Mouse (Mus musculus) retina, postnatal 1 day (tissue): ENCODE results near the gene Fam71e1.

ENCODE experiments used
- DNase-seq: peaks from one replicate; pipeline ENCODE4 v3.0.0-alpha.2; 2012

The Fam71e1 gene

DNA sequence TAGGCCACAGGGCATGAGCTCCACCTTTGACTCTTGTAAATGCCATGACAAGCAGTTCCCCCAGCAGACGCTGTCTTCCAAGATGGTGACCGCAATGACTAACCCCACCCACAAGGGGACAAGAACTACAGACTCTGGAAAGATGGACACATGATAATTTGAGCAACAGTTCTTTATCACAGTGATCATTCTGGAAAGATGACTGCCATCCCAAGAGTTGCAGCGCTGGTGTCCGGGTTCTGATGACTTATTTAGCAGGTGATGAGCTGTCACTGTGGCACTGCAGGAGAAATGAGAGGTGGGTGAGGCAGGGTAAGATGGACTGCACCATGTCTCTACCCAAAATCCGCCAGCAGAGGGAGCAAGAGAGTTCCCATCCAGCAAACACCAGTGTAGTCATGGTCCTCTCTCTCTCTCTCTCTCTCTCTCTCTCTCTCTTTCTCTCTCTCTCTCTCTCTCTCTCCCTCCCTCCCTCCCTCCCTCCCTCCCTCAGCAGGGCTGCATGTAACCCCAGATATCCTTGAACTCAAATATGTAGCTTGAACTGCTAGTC is 5.3 kb downstream of the Fam71e1 start:
- peak; percentile 88 for DNase-seq

DNA sequence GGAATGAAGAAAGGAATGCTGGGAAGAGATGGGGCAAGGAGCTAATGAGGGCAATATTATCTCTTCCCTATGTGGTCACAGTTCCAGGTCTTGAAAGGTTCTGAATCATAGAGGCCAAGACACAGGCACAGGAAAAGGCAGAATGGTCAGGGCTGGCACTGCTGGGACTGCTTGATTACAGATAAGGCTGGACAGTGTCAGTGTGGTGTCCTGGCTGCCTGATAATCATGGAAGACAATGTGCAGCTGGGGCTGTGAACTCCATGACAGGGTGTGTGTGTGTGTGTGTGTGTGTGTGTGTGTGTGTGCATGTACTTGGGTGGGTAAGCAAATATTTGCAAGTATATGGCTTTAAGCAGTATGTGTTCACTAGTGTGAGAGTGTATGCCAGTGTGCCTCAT is 11.1 kb downstream of the Fam71e1 start:
- no peak for DNase-seq

GRCm38 (mm10) chr7:44519240-44519913 is 23.0 kb downstream of the Fam71e1 start:
- peak; percentile 19 for DNase-seq

DNA sequence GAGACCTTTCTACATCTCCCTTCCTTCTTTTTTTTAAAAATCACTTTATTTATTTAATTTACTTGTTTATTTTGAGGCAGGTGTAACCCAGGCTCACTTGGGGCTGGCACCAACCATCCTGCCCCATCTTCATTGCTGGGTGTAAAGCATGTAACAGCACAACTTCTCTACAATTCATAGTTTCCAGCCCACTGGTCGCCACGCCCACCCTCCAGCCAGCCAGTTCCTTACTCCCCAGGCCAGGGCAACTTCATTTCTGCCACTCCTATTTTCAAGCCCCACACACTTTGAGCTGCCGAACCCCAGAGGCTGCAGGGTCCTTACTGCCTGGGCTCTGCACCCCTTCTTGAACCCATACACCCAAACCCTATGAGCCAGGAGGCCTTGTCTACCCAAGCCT is 24.6 kb downstream of the Fam71e1 start:
- no peak for DNase-seq

GRCm38 (mm10) chr7:44521710-44522109 is 25.3 kb downstream of the Fam71e1 start:
- DNase-seq = peak; percentile 74

GRCm38 (mm10) chr7:44523056-44523455 is 26.7 kb downstream of the Fam71e1 start:
- DNase-seq = no peak

DNA sequence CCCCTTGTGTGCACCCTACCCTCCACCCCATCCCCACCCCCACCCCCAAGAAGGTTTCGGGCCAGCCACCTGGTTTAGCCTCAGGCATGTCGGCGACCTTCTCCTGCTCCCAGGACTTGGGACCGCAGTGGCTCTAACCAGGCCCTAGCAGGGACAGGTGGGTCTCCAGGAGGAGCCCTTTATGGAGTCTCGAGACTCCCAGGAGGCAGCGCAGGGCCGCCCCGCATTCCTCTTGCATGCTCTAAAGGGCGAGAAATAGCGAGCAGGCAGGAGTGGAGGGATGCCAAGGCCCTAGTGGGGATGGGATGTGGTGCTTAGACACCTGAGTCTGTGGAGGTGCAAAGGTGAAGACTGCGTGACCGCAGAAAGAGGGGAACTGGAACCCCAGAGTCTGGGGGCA is 28.1 kb downstream of the Fam71e1 start, which contains the start of gene Mybpc2:
Mybpc2 (minus strand) TSS at position 155 of the 400 bp plus-strand sequence.
- no peak for DNase-seq

DNA sequence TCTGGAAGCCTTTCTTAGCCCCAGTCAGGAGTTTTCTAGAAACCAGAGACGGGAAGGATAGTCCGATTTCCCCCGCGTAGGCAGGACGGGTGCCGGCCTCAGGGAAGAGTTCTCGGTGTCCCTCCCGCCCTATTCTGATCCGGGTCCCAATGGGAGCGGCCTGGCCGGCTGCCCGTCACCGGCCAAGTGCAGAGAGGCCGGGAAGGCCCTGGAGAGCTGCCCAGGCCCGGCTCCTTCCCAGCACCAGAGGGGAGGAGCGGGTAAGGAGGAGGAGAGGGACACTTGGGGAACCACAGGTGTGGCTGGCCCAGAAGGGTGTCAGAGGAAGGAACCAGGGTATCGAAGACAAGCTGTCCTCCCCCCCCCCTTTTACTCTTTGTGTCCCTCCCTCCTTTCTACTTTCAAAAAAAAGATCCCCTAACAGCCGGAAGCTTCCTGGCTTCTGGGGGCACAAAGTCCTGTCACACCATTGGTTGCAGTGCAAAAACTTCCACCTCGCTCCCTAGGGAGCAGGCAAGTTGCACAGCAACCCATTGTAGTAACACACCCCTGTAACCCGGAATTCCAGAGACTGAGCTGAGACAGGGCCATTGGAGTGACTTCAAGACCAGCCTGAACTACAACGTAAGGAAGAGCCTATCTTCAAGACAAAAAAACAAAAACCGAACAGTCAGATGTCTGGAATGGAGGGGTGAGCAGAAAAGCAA is 28.9 kb downstream of the Fam71e1 start:
- DNase-seq = peak; percentile 53

- DNase-seq = no peak
These were observed 30.2 kb downstream of the Fam71e1 start for GRCm38 (mm10) chr7:44526414-44527154.

DNA sequence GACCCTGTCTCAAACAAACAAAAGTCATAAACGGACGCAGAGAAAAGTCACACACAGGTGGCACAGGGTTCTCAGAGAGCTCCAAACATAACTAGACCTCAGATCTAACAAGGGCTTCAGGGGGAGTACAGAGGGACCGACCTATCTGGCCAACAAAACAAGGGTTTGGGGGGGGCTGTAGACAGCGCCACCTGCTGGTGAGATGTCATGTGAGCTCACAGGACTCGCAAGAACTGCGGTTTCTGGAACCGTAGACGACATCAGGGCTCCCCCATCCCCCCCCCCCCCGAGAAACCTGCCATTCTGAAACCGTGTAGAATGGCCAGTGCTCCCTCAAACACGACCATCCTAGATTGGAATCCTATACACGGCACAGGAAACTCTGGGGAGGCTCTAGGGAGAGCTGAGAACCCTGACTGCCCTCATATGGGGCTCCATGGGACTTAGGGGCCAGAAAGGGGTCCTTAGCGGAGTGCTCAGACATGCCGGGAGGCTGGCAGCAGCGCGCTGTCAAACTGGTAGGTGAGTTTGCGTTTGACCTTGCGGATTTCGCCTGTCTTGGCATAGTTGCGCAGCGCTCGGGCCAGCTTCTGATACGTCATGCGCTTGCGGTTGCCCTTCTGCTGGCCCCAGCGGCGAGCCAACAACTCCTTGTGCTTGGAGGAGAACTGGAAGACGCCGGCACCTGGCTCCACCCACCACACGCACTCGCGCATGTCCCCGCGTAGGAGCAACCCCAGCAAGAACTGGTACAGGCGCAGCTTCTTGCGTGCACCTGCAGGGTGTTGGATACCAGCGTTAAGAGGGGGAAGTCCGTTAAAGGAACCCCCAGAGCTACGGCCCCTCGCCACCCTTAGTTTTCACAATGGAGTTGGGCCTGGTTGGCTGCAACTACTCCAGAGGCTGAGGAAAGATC is 31.4 kb downstream of the Fam71e1 start:
- DNase-seq = peak; percentile 87

DNA sequence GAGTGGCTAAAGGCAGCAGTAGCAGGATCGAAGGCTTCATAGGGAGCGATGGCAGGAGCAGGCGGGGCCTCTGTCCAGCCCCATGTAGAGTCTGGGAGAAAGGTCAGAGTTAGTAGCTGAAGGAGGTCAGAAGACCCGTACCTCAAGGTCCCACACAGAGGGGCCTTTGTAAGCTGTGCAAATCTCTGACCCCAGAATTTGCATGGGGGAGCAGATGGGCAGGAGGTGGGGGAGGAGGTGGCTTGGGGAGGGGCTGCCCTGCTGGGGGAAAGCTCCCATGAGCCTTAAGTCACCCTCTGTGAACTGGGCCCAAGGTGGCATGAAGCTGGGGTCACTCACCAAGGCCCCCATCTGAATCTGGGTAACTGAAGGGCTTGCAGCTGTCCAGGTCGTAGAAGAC is 33.1 kb downstream of the Fam71e1 start:
- DNase-seq = no peak

GRCm38 (mm10) chr7:44530507-44530906 is 34.1 kb downstream of the Fam71e1 start:
- DNase-seq = no peak

- DNase-seq = no peak
These were observed 34.8 kb downstream of the Fam71e1 start for GRCm38 (mm10) chr7:44531207-44531606.

- no peak for DNase-seq
These were observed 35.8 kb downstream of the Fam71e1 start, which contains the start of gene Spib for GRCm38 (mm10) chr7:44531946-44532732. TSS of gene Spib (minus strand) at chr7:44532071.

GRCm38 (mm10) chr7:44532918-44533745 is 36.8 kb downstream of the Fam71e1 start:
- DNase-seq = no peak

DNA sequence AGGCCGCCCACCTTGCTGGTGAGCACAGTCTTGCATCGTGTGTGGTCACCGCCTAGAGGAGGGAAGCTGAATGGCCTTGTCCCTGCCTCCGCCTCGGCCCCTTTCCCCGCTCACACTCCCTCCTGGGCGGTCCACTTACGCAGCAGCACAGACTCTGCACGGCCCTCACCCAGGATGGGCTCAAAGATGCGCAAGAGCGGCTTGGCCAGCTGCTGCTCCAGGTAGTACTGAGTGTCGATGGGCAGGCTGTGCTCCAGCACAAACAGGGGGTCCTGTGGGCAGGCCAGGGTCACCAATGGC is 37.3 kb downstream of the Fam71e1 start:
- DNase-seq = no peak

GRCm38 (mm10) chr7:44534242-44534641 is 37.9 kb downstream of the Fam71e1 start:
- DNase-seq = no peak

DNA sequence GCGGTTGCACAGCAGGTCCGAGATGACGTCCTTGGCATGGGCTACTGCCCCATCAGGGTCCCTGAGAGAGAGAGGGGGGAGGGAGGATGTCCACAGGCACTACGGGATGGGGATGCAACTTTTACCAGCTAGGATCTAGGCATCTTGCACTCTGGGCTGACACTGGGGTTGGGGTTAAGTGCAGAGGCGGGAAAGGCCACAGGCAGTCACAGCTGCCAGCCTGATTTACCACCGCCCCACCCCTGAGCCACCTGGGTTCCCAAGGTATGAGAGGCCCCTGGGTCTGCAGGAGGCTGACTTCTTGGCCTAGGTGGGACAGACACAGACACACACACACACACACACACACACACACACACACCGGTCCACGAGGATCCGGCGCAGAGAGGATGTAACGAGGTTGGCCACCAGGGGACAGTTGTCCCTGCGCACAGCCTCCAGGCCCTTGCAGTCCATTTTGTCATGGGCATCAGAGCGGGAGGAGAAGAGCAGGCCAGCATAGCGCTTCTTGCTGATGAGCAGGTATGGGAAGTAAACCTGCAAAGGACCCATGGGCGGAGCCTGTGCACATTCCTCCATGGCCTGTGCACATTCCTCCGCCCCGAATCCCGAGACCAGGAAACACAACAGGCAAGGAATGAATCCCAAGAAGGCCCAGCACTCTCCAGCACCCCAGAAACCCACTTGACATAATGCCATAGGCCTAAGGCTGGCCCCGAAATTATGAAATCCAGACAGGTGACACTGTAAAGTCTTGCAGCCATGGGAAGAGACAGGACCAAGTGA is 38.5 kb downstream of the Fam71e1 start:
- DNase-seq = no peak

DNA sequence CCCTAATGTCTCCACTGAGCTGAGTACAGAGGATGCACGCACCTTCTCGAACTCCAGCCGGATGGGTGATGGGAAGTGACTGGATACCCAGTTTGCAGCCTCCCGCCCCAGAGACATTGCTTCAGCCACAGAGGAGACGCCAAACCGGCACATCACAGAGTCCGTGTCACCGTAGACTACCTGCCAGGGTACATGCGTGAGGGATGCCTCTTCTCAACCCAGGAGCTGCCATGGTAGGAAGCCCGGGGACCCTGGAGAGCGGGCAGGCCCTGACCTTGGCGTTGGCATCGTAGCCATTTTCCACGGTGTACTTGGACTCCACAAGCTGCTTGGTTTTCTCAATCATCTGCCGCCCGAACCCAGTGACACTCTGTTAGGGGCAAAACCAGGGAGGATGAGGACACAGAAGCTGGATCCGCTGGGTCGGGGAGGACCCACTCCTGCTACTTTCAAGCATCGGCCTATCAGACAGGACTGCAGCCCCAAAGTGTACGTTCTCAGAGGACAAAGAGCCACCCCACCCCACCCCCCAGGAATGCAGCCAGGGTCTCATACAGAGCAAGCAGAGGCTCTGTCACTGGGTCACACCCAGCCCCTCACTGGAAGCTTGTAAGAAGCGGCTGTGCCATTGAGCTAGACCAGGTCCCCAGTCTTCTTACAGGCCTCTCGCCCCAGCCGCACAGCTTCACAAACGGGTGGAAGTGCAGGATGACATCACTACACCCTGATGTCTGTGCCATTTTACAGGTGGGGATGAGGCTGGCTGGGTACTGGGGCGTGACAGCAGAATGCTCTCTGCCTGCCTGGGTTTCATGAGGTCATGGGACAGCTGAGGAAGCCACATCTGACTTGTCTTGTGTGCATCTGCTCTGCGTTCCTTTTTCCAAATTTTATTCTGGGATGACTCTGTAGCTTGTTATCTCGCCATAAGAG is 39.5 kb downstream of the Fam71e1 start:
- no peak for DNase-seq
